Mouse (Mus musculus): Measurements from ENCODE around the gene Pold2. TPM values are rescaled to one million over a fixed set of nuclear protein-coding genes. Genes with fewer than 3 reads are reported as not detected.

Pold2 gene
- polyA plus RNA-seq, 1 experiment: 133 TPM

DNA sequence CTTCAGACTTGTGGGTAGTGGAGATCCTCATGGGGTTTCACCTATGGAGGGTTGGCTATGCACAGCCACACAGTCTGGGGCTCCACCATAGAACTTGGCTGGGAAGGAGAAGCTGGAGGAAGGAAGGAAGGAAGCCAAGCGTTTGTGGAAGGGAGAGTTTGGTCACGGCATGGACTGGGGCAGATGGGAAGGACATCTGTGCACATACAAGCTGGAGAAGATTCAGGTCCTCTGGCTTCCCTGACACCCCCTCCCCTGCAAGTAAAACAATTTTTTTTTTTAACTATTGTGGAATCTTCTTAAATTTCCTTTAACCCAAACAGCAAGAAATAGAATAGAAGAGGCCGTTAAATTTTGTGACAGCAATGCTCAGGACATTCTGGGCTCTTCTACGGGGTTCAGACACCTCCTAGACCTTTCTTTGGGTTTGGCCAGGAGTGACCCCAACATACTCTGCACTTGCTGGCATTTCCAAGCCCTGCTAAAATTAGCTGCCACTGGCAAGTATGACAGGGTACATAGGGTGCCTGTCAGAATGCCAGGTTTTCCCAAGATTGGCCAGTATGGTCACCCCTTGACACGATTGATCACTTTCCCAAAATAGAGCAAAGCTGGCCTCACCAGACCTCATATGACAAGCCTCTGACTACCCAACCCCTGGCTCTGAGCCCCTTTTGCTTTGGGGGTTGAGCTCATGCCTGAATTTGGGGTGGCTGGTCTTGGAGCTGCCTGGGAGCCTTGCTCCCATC, 37.5 kb upstream of the Pold2 start:
- H3K27ac ChIP-seq (ENCODE audit: insufficient read depth, low read depth, low read length): no peak overlapping the region

GRCm38 (mm10) chr11:5914940-5915339, 36.8 kb upstream of the Pold2 start:
- TF ChIP-seq POLR2A (IDR thresholded peaks at IDR 0.05; ENCODE audit: low read depth, low read length): no peak
- TF ChIP-seq CTCF (IDR thresholded peaks at IDR 0.05; ENCODE audit: extremely low read depth, insufficient read length, insufficient replicate concordance, low read depth, low read length): no peak
- no peaks in the 10 kb centered on the region for H3K36me3 ChIP-seq (ENCODE audit: control insufficient read depth, insufficient read depth, low read length)
- H3K27ac ChIP-seq (ENCODE audit: insufficient read depth, low read depth, low read length): no peak overlapping the region
- whole genome bisulfite sequencing: 50% methylated on average over 5 of the region's 5 CpGs
- no peaks in the 10 kb centered on the region for H3K27me3 ChIP-seq (ENCODE audit: control insufficient read depth, insufficient read depth, low read length)
- no peak overlapping the region for H3K4me3 ChIP-seq (ENCODE audit: low read depth, low read length)
- no peaks in the 10 kb centered on the region for H3K4me1 ChIP-seq (ENCODE audit: control insufficient read depth, insufficient read depth, insufficient read length, low read length)

More for the DNA sequence above, 37.5 kb upstream of the Pold2 start:
- TF ChIP-seq CTCF (IDR thresholded peaks at IDR 0.05; ENCODE audit: extremely low read depth, insufficient read length, insufficient replicate concordance, low read depth, low read length): no peak
- no peak for TF ChIP-seq POLR2A (IDR thresholded peaks at IDR 0.05; ENCODE audit: low read depth, low read length)
- Histone ChIP-seq H3K36me3 (ENCODE audit: control insufficient read depth, insufficient read depth, low read length) (no peaks in the 10 kb centered on the region), H3K27me3 (ENCODE audit: control insufficient read depth, insufficient read depth, low read length) (no peaks in the 10 kb centered on the region), H3K4me1 (ENCODE audit: control insufficient read depth, insufficient read depth, insufficient read length, low read length) (0 out of 2 replicates have a peak, but pooled peaks cover 2% of the 10 kb centered on the region), H3K4me3 (ENCODE audit: low read depth, low read length) (no peak overlapping the region)
- 62% methylated on average over 5 of the region's 5 CpGs for WGBS

DNA sequence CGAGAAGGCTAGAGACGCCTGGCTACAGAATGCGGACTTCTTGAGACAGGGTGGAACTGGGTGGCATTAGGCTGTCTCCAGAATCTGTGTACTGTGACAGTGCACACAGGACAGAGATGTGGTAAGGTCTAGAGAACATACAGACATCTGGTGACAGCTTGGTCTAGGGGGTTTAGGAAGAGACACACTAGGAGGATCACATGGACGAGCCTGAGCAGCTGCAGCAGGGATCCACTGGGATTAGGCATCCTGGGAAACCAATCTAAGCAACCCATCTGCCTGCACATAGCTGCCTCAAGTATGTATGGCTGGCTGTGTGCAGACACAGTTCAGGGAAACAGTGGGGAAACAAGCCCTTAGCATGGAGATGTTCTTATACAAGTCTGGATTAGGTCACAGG, 35.8 kb upstream of the Pold2 start:
- 81% methylated on average over 4 of the region's 4 CpGs for WGBS
- H3K36me3 ChIP-seq (ENCODE audit: control insufficient read depth, insufficient read depth, low read length): no peaks in the 10 kb centered on the region
- H3K27ac ChIP-seq (ENCODE audit: insufficient read depth, low read depth, low read length): no peak overlapping the region
- no peaks in the 10 kb centered on the region for H3K4me1 ChIP-seq (ENCODE audit: control insufficient read depth, insufficient read depth, insufficient read length, low read length)
- no peak overlapping the region for H3K4me3 ChIP-seq (ENCODE audit: low read depth, low read length)
- no peak for TF ChIP-seq POLR2A (IDR thresholded peaks at IDR 0.05; ENCODE audit: low read depth, low read length)
- no peak for TF ChIP-seq CTCF (IDR thresholded peaks at IDR 0.05; ENCODE audit: extremely low read depth, insufficient read length, insufficient replicate concordance, low read depth, low read length)
- no peaks in the 10 kb centered on the region for H3K27me3 ChIP-seq (ENCODE audit: control insufficient read depth, insufficient read depth, low read length)

DNA sequence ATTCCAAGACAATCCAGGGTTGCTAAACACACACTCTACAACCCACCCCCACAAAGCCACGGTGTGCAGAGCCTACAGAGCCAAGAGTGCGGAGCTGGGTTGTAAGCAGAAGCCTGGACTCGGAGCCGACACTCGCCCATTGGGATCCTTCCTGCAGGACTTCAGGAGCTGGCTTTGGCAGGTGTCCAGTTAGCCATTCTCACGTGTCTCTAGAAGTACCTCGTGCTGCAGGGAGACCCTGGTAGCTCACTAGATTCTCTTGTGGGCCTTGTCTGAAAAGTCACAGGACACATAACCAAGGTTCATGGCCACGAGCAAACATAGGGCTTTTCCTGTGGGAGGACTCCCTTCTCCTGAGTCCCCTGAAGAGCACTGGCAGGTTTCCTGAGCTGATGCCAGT, 35.2 kb upstream of the Pold2 start:
- Histone ChIP-seq H3K4me3 (ENCODE audit: low read depth, low read length) (no peak overlapping the region), H3K27ac (ENCODE audit: insufficient read depth, low read depth, low read length) (no peak overlapping the region), H3K36me3 (ENCODE audit: control insufficient read depth, insufficient read depth, low read length) (no peaks in the 10 kb centered on the region), H3K4me1 (ENCODE audit: control insufficient read depth, insufficient read depth, insufficient read length, low read length) (no peaks in the 10 kb centered on the region), H3K27me3 (ENCODE audit: control insufficient read depth, insufficient read depth, low read length) (no peaks in the 10 kb centered on the region)
- TF ChIP-seq CTCF (IDR thresholded peaks at IDR 0.05; ENCODE audit: extremely low read depth, insufficient read length, insufficient replicate concordance, low read depth, low read length) (no peak), POLR2A (IDR thresholded peaks at IDR 0.05; ENCODE audit: low read depth, low read length) (no peak)
- WGBS: 58% methylated on average over 8 of the region's 8 CpGs

DNA sequence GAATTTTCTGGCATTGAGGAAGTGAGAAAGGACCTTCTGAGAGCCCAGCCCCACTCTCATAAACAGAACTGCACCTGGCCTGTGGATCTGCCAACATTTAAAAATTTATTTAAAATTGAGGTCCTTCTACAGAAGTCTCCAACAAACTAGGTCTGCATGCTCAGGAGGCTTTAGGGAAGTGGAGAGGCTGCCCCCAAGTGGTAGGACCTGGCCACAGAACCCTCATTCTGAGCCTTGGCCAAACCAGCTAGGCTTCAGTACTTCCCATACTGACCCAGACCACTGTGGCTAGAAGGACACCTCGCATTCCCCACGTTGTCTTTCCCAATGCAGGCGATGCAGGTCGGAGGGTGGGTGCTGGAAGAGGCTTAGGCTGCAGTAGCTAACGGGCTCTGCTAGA, 34.5 kb upstream of the Pold2 start:
- 34% methylated on average over 5 of the region's 5 CpGs for WGBS

DNA sequence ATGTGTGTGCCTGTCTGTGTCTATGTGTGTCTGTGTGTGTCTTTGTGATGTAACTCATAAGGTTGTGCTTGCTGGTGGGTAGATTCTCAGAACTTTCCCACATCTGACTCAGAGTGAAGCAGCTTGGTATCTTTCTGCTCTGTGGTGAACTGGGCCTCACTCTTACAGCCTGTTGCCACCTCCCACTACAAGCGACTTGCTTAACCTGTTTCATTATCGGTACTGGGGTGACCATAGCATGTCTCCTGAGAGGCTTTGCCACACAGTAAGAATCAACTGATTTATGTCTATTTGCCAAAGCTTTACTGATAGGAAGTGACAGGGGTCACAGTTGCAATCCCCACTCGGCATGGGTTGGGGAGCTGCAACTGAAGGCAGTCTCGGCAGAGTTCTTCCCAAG, 30.6 kb upstream of the Pold2 start:
- H3K27me3 ChIP-seq (ENCODE audit: control insufficient read depth, insufficient read depth, low read length): no peaks in the 10 kb centered on the region
- 39% methylated on average over 4 of the region's 4 CpGs for WGBS
- TF ChIP-seq POLR2A (IDR thresholded peaks at IDR 0.05; ENCODE audit: low read depth, low read length) (no peak), CTCF (IDR thresholded peaks at IDR 0.05; ENCODE audit: extremely low read depth, insufficient read length, insufficient replicate concordance, low read depth, low read length) (no peak)
- no peaks in the 10 kb centered on the region for H3K4me1 ChIP-seq (ENCODE audit: control insufficient read depth, insufficient read depth, insufficient read length, low read length)
- no peaks in the 10 kb centered on the region for H3K36me3 ChIP-seq (ENCODE audit: control insufficient read depth, insufficient read depth, low read length)
- no peak overlapping the region for H3K4me3 ChIP-seq (ENCODE audit: low read depth, low read length)
- H3K27ac ChIP-seq (ENCODE audit: insufficient read depth, low read depth, low read length): no peak overlapping the region

More for the DNA sequence above, 34.5 kb upstream of the Pold2 start:
- Histone ChIP-seq H3K4me1 (ENCODE audit: control insufficient read depth, insufficient read depth, insufficient read length, low read length) (no peaks in the 10 kb centered on the region), H3K27ac (ENCODE audit: insufficient read depth, low read depth, low read length) (no peak overlapping the region), H3K27me3 (ENCODE audit: control insufficient read depth, insufficient read depth, low read length) (no peaks in the 10 kb centered on the region), H3K36me3 (ENCODE audit: control insufficient read depth, insufficient read depth, low read length) (no peaks in the 10 kb centered on the region), H3K4me3 (ENCODE audit: low read depth, low read length) (no peak overlapping the region)
- TF ChIP-seq POLR2A (IDR thresholded peaks at IDR 0.05; ENCODE audit: low read depth, low read length) (no peak), CTCF (IDR thresholded peaks at IDR 0.05; ENCODE audit: extremely low read depth, insufficient read length, insufficient replicate concordance, low read depth, low read length) (peak; percentile 72; the same call in 1 of the 2 replicates)

DNA sequence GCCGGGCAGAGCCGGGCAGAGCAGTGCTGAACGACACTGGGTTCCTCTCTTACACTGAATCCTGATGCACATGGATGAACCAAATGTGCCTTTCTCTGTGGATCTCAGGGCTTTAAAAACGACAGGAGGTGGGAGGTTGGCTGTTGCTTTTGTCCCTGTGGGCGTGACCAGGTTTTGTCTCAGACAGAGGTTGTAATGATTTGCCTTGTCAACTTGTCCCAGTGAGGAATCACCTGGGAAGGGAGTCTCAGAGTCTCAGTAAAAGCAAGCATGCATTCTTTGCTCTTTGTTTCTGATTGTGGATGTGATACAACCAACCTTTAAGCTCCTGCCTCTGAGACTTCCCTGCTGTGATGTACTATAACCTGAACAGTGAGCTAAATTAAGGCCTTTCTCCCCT, 29.0 kb upstream of the Pold2 start:
- WGBS: 74% methylated on average over 5 of the region's 5 CpGs
- no peaks in the 10 kb centered on the region for H3K36me3 ChIP-seq (ENCODE audit: control insufficient read depth, insufficient read depth, low read length)
- H3K27me3 ChIP-seq (ENCODE audit: control insufficient read depth, insufficient read depth, low read length): no peaks in the 10 kb centered on the region
- TF ChIP-seq CTCF (IDR thresholded peaks at IDR 0.05; ENCODE audit: extremely low read depth, insufficient read length, insufficient replicate concordance, low read depth, low read length) (no peak), POLR2A (IDR thresholded peaks at IDR 0.05; ENCODE audit: low read depth, low read length) (no peak)
- peaks cover 2% of the 10 kb centered on the region for H3K4me1 ChIP-seq (ENCODE audit: control insufficient read depth, insufficient read depth, insufficient read length, low read length)
- no peak overlapping the region for H3K27ac ChIP-seq (ENCODE audit: insufficient read depth, low read depth, low read length)
- H3K4me3 ChIP-seq (ENCODE audit: low read depth, low read length): no peak overlapping the region

Measured in small intestine, adult 2 months (tissue).